Mouse (Mus musculus) embryonic facial prominence, embryonic 14.5 days (tissue): ENCODE data around the gene Chrnb2. TPM values are rescaled to one million over a fixed set of nuclear protein-coding genes. Genes with fewer than 3 reads are reported as not detected.
"Not testable (repeated sequence)": the region's sequence is repeated elsewhere in the genome, so short reads cannot be mapped to it uniquely, and the experiment has no call there.

ENCODE experiments used
- ATAC-seq: fragments of 200-750 bp; cut with Nextera tagmentation; 2 replicates; pipeline ENCODE4 v1.8.0; 2017; ENCODE audit warnings: low read depth, moderate number of reproducible peaks, moderate TSS enrichment
- DNase-seq: peaks from one replicate; pipeline ENCODE4 v3.0.0-alpha.2; 2015; ENCODE audit warnings: low spot score
- H3K27ac ChIP-seq: fragments of 300-500 bp; sonication (generic); replicated peaks from 2 replicates; pipeline ENCODE4 v1.5.1; 2014; ENCODE audit warnings: low read depth, mild to moderate bottlenecking, low read length, moderate library complexity
- H3K27me3 ChIP-seq: fragments of 300-500 bp; sonication (generic); replicated peaks from 2 replicates; pipeline ENCODE4 v1.6.1; 2014; ENCODE audit warnings: low read length; ENCODE audit not compliant: control insufficient read depth, insufficient read depth
- H3K36me3 ChIP-seq: fragments of 300-500 bp; sonication (generic); 2 replicates; pipeline ENCODE4 v1.6.1; 2014; ENCODE audit warnings: low read length, mixed read lengths; ENCODE audit not compliant: control insufficient read depth, insufficient read depth
- H3K4me1 ChIP-seq: fragments of 300-500 bp; sonication (generic); 2 replicates; pipeline ENCODE4 v1.6.1; 2014; ENCODE audit warnings: antibody characterized with exemption, low read length; ENCODE audit not compliant: control insufficient read depth, insufficient read depth
- H3K4me2 ChIP-seq: fragments of 300-500 bp; sonication (generic); 2 replicates; pipeline ENCODE4 v1.6.1; 2014; ENCODE audit warnings: low read depth, mild to moderate bottlenecking, low read length, moderate library complexity, mixed read lengths
- H3K4me3 ChIP-seq: fragments of 300-500 bp; sonication (generic); 2 replicates; pipeline ENCODE4 v1.5.1; 2014; ENCODE audit warnings: low read depth, mild to moderate bottlenecking, low read length
- H3K9ac ChIP-seq: fragments of 300-500 bp; sonication (generic); 2 replicates; pipeline ENCODE4 v1.6.1; 2014; ENCODE audit warnings: low read depth, mild to moderate bottlenecking, low read length, moderate library complexity, mixed read lengths
- H3K9me3 ChIP-seq: fragments of 300-500 bp; sonication (generic); 2 replicates; pipeline ENCODE4 v1.6.1; 2016; ENCODE audit warnings: low read length; ENCODE audit not compliant: control insufficient read depth
- WGBS: fragments of 180-500 bp; shearing (Covaris S2); extraction: QIAGEN DNeasy Blood & Tissue Kit; methylation state at CpG from one replicate; pipeline ENCODE4 v1.1.7; 2014; 5-methylcytosine and 5-hydroxymethylcytosine counted together
- polyA plus RNA-seq: library from polyadenylated mRNA; unstranded; fragments of >200 nt; fragmentation: Nextera tagmentation; extraction: Ambion mirVana; gene quantifications from 2 replicates; pipeline ENCODE4 v1.2.1, GENCODE M21; 2014

Chrnb2 gene
- polyA plus RNA-seq, 1 experiment from 2014 or later, result 1.8 TPM

DNA sequence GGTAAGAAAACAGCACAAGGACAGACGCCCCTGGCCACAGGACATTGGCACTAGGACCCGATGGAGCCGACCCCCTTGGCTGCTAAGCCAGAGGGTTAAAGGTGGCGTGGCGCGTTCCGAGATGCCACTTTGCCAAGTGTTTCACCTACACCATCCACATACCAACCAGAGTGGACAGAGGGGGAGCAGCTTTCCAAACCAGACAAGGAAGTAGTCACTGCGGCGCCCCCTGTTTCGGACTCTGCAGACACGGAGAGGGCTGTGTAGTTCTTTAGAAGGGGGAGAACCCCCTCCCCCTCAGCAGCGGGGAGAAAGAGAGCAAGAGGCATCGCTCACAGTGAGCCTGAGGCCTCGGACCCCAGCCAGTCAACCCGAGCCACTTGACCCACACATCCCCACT lies 38.4 kb upstream of the Chrnb2 start:
- no peak overlapping the region for H3K27ac ChIP-seq
- no peaks in the 10 kb centered on the region for H3K36me3 ChIP-seq
- no peak for DNase-seq
- no peak overlapping the region for H3K9ac ChIP-seq
- ATAC-seq, result no peak
- no peak overlapping the region for H3K4me2 ChIP-seq
- H3K4me3 ChIP-seq, result no peak overlapping the region
- no peaks in the 10 kb centered on the region for H3K27me3 ChIP-seq
- 0 out of 2 replicates have a peak, but pooled peaks cover 2% of the 10 kb centered on the region for H3K4me1 ChIP-seq
- 68% methylated on average over 15 of the region's 15 CpGs for WGBS
- H3K9me3 ChIP-seq, result no peaks in the 10 kb centered on the region

DNA sequence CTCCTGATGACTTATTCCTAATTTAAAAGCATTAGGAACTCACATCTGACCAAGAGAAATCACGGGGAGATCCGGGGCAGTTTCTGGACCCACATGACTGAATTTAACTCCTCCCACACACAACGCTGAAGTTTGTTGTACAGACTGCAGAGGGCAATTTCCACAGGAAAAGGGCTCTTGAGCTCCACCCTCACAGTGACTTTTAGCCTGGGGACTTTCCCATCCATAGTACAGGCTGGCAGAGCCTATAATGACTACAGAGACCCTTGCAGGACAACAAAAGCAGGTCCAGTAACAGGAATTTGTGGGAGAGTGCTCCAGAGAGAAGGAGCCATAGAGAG lies 37.0 kb upstream of the Chrnb2 start:
- Histone ChIP-seq H3K4me3 (no peak overlapping the region), H3K27ac (no peak overlapping the region), H3K9me3 (no peaks in the 10 kb centered on the region), H3K4me2 (no peak overlapping the region), H3K9ac (no peak overlapping the region), H3K4me1 (0 out of 2 replicates have a peak, but pooled peaks cover 2% of the 10 kb centered on the region), H3K36me3 (no peaks in the 10 kb centered on the region), H3K27me3 (no peaks in the 10 kb centered on the region)
- ATAC-seq, result no peak
- DNase-seq, result peak; percentile 19
- 13% methylated on average over 3 of the region's 3 CpGs for whole genome bisulfite sequencing

DNA sequence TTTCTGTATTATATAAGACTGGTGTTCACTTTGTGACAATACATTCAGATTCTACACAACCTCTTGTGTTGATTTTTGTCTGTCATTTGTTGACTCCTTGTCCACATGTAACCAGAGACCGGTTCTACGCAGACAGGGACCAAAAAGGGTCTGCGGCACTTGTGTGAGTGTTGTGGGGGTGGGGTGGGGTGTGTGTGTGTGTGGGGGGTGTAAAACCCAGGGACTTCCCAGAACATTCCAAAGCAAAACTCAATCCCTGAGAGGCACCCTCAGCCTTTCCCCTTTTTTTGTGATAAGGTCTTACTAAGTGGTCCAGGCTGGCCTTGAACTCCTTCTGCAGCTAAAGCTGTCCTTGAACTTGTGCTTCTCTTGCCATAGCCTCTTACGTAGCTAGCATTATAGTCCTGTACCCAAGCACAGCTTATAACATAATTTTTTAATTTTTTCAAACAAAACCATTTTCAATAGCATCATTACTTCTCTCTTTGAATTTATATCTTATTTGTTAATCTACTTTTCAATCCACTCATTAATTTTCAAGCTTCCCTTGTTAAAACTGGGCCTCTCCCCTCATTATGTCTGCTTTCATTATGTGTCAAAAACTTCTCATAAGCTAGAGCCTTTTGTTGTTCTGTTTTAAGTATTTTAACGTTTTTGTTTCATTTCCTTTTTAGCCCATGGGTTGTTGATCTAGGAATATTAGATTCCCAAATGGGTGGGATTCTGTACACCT lies 36.5 kb upstream of the Chrnb2 start:
- no peak for ATAC-seq
- H3K4me2 ChIP-seq, result no peak overlapping the region
- DNase-seq, result no peak
- no peak overlapping the region for H3K9ac ChIP-seq
- H3K36me3 ChIP-seq, result no peaks in the 10 kb centered on the region
- WGBS, result 50% methylated on average over 5 of the region's 5 CpGs
- no peaks in the 10 kb centered on the region for H3K9me3 ChIP-seq
- H3K4me1 ChIP-seq, result 0 out of 2 replicates have a peak, but pooled peaks cover 2% of the 10 kb centered on the region
- no peak overlapping the region for H3K4me3 ChIP-seq
- H3K27me3 ChIP-seq, result no peaks in the 10 kb centered on the region
- no peak overlapping the region for H3K27ac ChIP-seq

DNA sequence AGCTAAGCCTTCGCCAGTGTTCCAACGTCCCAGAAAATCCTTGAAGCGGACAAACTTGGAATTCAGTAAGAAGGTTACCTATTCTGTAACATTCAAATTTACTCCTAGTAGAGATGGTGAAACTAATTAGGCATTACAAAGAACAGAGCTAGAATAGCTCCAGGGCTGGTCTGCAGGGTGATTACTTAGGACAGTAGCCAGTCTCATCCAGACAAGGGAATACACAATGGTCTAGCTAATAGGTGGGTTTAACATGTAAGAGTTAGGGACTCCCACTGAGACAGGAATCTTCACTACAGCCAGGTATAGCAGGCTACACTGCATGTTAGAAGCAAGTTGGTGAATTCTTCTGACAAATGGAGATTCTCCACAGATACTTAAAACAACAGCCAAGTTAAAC lies 35.6 kb upstream of the Chrnb2 start:
- not testable (repeated sequence) for H3K4me1 ChIP-seq, H3K4me2 ChIP-seq, H3K27ac ChIP-seq, DNase-seq, H3K4me3 ChIP-seq, ATAC-seq, H3K9ac ChIP-seq, H3K27me3 ChIP-seq, H3K9me3 ChIP-seq, H3K36me3 ChIP-seq
- 37% methylated on average over 3 of the region's 3 CpGs for WGBS

DNA sequence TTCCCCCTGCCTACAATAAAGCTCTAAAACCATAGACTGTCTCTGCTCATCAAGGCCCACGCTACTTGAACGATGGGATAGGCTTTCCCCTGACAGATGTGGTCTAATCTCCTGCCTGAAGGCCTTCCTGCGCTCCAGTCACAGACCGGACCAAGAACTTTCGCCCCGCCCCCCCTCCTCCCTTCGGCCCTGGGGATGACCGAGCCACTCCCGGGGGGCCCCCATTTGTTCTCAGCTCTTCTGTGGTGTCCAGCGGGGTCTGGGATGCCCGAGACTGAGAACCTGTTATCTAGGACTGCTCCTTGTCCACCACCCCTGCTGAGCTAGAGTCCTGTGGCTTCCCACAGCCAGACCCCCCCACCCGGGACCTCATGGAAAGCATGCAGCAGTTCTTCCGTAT lies 35.0 kb upstream of the Chrnb2 start:
- 8% methylated on average over 13 of the region's 13 CpGs for WGBS
- no peak for ATAC-seq
- no peaks in the 10 kb centered on the region for H3K36me3 ChIP-seq
- H3K4me2 ChIP-seq, result peak overlapping the region; percentile 40; the same call in 1 of the 2 replicates
- no peak overlapping the region for H3K27ac ChIP-seq
- no peaks in the 10 kb centered on the region for H3K27me3 ChIP-seq
- no peak for DNase-seq
- 0 out of 2 replicates have a peak, but pooled peaks cover 2% of the 10 kb centered on the region for H3K4me1 ChIP-seq
- H3K4me3 ChIP-seq, result no peak overlapping the region
- no peak overlapping the region for H3K9ac ChIP-seq
- no peaks in the 10 kb centered on the region for H3K9me3 ChIP-seq

DNA sequence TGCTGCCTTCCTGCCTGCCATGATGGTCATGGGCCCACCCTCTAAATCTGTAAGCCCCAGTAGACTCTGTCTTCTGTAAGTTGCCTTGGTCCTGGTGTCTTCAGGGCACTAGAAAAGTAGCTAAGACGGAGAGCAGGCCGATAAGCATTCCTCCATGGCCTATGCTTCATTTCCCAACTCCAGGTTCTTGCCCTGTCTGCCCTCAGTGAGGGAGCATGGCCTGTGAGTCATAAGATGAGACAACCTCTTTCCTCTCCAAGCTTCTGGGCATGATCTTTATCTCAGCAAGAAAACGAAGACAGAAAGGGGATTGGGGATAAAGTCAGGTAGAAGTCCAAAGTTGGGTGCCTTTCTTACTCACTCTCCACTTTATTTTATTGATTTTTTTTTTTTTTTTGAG lies 34.1 kb upstream of the Chrnb2 start:
- ATAC-seq (no peak), DNase-seq (no peak)
- 0 out of 2 replicates have a peak, but pooled peaks cover 2% of the 10 kb centered on the region for H3K4me1 ChIP-seq
- no peak overlapping the region for H3K27ac ChIP-seq
- H3K27me3 ChIP-seq, result no peaks in the 10 kb centered on the region
- H3K9ac ChIP-seq, result no peak overlapping the region
- no peak overlapping the region for H3K4me3 ChIP-seq
- no peaks in the 10 kb centered on the region for H3K9me3 ChIP-seq
- H3K4me2 ChIP-seq, result no peak overlapping the region
- H3K36me3 ChIP-seq, result no peaks in the 10 kb centered on the region
- 83% methylated on average over 3 of the region's 3 CpGs for WGBS

DNA sequence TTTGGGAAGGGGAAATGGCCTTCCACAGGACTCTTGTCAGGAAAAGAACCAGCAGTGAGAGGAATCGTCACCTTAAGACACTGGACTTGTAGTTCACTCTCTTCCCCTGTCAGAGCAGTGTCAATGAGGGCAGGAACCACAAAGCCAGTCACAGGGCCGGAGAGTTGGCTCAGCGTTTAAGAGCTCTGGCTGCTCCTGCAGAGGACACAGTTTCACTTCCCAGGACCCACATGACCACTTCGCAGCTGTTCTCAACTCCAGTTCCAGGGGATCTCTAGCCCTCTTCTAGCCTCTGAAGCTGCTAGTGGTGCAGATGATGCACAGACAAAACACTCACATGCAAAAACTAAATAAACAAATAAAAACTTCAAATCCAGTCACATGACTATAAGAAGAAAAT lies 31.9 kb upstream of the Chrnb2 start:
- Histone ChIP-seq H3K9me3 (no peaks in the 10 kb centered on the region), H3K4me1 (0 out of 2 replicates have a peak, but pooled peaks cover 2% of the 10 kb centered on the region), H3K27ac (no peak overlapping the region), H3K4me3 (no peak overlapping the region), H3K36me3 (no peaks in the 10 kb centered on the region), H3K9ac (no peak overlapping the region), H3K4me2 (no peak overlapping the region), H3K27me3 (no peaks in the 10 kb centered on the region)
- WGBS, result 50% methylated on average over 4 of the region's 4 CpGs
- no peak for ATAC-seq
- no peak for DNase-seq

DNA sequence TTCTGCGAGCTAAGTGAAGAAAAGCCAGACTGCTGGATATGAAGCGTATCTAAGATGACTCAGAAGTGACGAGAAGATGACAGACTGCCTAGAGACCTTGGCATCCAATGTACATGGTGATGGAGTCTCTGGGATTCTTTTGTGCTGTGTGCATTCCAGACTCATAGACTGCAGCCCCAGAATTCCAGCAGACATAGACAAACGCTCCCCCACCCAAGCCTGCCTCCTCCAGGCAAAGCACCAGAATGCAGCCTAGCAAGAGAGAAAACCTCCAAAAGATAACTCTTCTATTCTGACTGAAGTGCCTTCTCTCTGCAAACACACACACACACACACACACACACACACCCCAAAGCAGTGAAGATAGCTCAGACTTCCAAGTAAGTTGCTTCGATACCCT lies 31.3 kb upstream of the Chrnb2 start:
- Histone ChIP-seq H3K27ac (no peak overlapping the region), H3K9me3 (no peaks in the 10 kb centered on the region), H3K4me2 (no peak overlapping the region), H3K36me3 (no peaks in the 10 kb centered on the region), H3K9ac (no peak overlapping the region), H3K4me3 (no peak overlapping the region), H3K4me1 (0 out of 2 replicates have a peak, but pooled peaks cover 2% of the 10 kb centered on the region), H3K27me3 (no peaks in the 10 kb centered on the region)
- DNase-seq (no peak), ATAC-seq (no peak)
- 56% methylated on average over 5 of the region's 5 CpGs for WGBS

DNA sequence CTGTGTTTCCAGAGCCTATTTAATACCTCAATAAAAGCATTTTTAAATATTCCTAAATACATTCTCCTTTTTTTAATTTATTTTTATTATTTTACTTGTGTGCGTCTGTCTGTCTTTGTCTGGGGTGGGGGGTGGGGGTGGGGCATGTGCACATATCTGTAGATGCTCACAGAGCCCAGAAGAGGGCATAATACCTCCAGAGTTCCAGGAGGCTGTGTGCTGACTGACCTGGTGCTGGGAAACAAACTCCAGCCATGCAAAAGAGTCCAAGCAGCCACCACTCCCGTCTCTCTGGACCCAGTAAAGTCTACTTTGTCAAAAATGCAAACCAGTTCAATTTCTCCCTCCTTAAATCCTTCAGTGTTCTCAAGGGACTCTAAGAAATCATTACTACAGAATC lies 30.2 kb upstream of the Chrnb2 start:
- Histone ChIP-seq H3K36me3 (no peaks in the 10 kb centered on the region), H3K4me3 (no peak overlapping the region), H3K27me3 (no peaks in the 10 kb centered on the region), H3K9ac (no peak overlapping the region), H3K9me3 (no peaks in the 10 kb centered on the region), H3K4me2 (no peak overlapping the region), H3K4me1 (0 out of 2 replicates have a peak, but pooled peaks cover 2% of the 10 kb centered on the region), H3K27ac (no peak overlapping the region)
- ATAC-seq (no peak), DNase-seq (no peak)
- 57% methylated on average over 2 of the region's 2 CpGs for WGBS
